Mouse (Mus musculus) heart, embryonic 10.5 days (tissue): ENCODE results near the gene Atp5d. TPM values are rescaled to one million over a fixed set of nuclear protein-coding genes. Genes with fewer than 3 reads are reported as not detected.
"Not testable (repeated sequence)": the region's sequence is repeated elsewhere in the genome, so short reads cannot be mapped to it uniquely, and the experiment has no call there.

ENCODE experiments used
- DNase-seq: peaks from one replicate; pipeline ENCODE4 v3.0.0-alpha.2; 2017; ENCODE audit warnings: low spot score
- H3K27ac ChIP-seq: fragments of 300-500 bp; sonication (generic); 2 replicates; pipeline ENCODE4 v1.5.1; 2016; ENCODE audit warnings: mild to moderate bottlenecking
- H3K27me3 ChIP-seq: fragments of 300-500 bp; sonication (generic); 2 replicates; pipeline ENCODE4 v1.6.1; 2016; ENCODE audit warnings: mild to moderate bottlenecking; ENCODE audit not compliant: poor library complexity, insufficient read depth, severe bottlenecking
- H3K36me3 ChIP-seq: fragments of 300-500 bp; sonication (generic); 2 replicates; pipeline ENCODE4 v1.6.1; 2016; ENCODE audit warnings: mild to moderate bottlenecking, moderate library complexity
- H3K4me1 ChIP-seq: fragments of 300-500 bp; sonication (generic); 2 replicates; pipeline ENCODE4 v1.6.1; 2016; ENCODE audit warnings: mild to moderate bottlenecking
- H3K4me3 ChIP-seq: fragments of 300-500 bp; sonication (generic); 2 replicates; pipeline ENCODE4 v1.5.1; 2016; ENCODE audit warnings: mild to moderate bottlenecking, moderate library complexity
- H3K9me3 ChIP-seq: fragments of 300-500 bp; sonication (generic); 2 replicates; pipeline ENCODE4 v1.6.1; 2016; ENCODE audit warnings: mild to moderate bottlenecking, moderate library complexity
- WGBS: fragments of 180-500 bp; shearing (Covaris S2); methylation state at CpG from one replicate; pipeline ENCODE4 v1.1.7; 2016; 5-methylcytosine and 5-hydroxymethylcytosine counted together
- polyA plus RNA-seq: library from polyadenylated mRNA; unstranded; fragments of >200 nt; fragmentation: Nextera tagmentation; extraction: Ambion mirVana; gene quantifications from 2 replicates; pipeline ENCODE4 v1.2.1, GENCODE M21; 2016

The Atp5d gene
- polyA plus RNA-seq, 1 experiment from 2014 or later, result 689 TPM

DNA sequence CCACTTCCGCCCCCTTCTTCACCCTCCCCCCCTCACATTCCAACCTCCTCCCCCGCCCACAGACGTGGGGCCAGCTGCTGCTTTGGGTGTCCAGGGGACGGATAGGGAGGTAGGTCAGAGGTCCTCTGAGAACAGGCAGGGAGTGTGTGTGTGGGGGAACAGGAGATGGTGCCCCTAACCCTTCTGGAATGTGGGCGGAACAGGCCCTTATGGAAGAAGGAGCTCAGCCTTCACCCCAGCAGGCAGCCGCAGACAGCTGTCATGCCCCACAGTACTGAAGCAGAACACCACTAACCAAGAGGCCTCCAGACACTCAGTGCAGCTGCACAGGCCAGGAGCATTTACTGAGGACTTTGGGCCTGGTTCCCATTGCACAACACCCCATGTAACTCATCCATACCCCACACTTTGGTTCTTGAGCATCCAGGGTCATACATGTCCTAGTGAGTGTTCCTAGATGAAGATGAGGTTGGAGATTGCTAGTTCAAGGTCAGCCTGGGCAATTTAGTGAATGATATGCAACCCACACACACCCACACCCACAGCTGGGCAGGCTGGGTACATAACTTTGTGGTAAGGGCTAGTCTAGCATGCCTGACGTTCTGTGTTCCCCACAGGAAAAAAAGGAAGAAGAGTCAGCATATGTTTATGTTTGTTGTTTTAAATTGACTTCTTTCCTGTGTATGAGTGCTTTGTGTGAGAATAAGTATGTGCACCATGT lies 23.2 kb downstream of the Atp5d start:
- 8% methylated on average over 7 of the region's 7 CpGs for WGBS
- Histone ChIP-seq H3K27me3 (no peaks in the 10 kb centered on the region), H3K4me3 (peak overlapping the region; percentile 66), H3K4me1 (peaks cover 97% of the 10 kb centered on the region), H3K27ac (peak overlapping the region; percentile 97), H3K36me3 (peaks cover 10% of the 10 kb centered on the region), H3K9me3 (no peaks in the 10 kb centered on the region)
- peak; percentile 90 for DNase-seq

DNA sequence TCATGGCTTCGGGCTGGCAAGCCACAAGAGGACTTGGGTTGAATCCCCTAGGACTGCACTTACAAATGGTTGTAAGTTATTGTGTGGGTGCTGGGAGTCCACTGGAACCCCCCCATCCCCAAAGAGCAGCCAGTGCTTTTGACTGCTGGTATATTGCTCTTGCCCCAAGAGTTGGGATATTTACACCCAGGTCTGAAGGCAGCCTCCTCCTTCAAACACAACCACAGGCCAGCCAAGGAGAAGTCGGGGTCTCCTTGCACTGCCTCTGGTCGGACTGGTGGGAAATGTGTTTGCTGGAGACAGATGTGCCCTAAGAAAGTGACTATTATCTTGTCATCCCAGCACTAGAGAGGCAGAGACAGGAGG lies 23.8 kb downstream of the Atp5d start:
- H3K27me3 ChIP-seq, result no peaks in the 10 kb centered on the region
- no peak for DNase-seq
- H3K4me3 ChIP-seq, result peak overlapping the region; percentile 4; the same call in 1 of the 2 replicates
- WGBS, result 79% methylated on average over 3 of the region's 3 CpGs
- H3K4me1 ChIP-seq, result peaks cover 96% of the 10 kb centered on the region
- peaks cover 5% of the 10 kb centered on the region for H3K36me3 ChIP-seq
- H3K9me3 ChIP-seq, result no peaks in the 10 kb centered on the region
- peak overlapping the region; percentile 97 for H3K27ac ChIP-seq

- Histone ChIP-seq H3K27ac (peak overlapping the region; percentile 97), H3K36me3 (no peaks in the 10 kb centered on the region), H3K27me3 (no peaks in the 10 kb centered on the region), H3K4me1 (peaks cover 90% of the 10 kb centered on the region), H3K4me3 (peak overlapping the region; percentile 4; the same call in 1 of the 2 replicates), H3K9me3 (no peaks in the 10 kb centered on the region)
- DNase-seq, result no peak
- 77% methylated on average over 6 of the region's 6 CpGs for WGBS
Measured at GRCm38 (mm10) chr10:80162716-80163299, 24.4 kb downstream of the Atp5d start.

- 41% methylated on average over 8 of the region's 8 CpGs for WGBS
- H3K27me3 ChIP-seq, result no peaks in the 10 kb centered on the region
- peak overlapping the region; percentile 65 for H3K4me3 ChIP-seq
- H3K27ac ChIP-seq, result peak overlapping the region; percentile 100
- H3K9me3 ChIP-seq, result no peaks in the 10 kb centered on the region
- peak; percentile 85 for DNase-seq
- H3K36me3 ChIP-seq, result no peaks in the 10 kb centered on the region
- peaks cover 84% of the 10 kb centered on the region for H3K4me1 ChIP-seq
Measured at GRCm38 (mm10) chr10:80163721-80164120, 25.3 kb downstream of the Atp5d start.

- H3K27ac ChIP-seq, result peak overlapping the region; percentile 100
- WGBS, result 9% methylated on average over 44 of the region's 44 CpGs
- H3K27me3 ChIP-seq, result no peaks in the 10 kb centered on the region
- peaks cover 84% of the 10 kb centered on the region for H3K4me1 ChIP-seq
- no peaks in the 10 kb centered on the region for H3K36me3 ChIP-seq
- no peak for DNase-seq
- H3K9me3 ChIP-seq, result no peaks in the 10 kb centered on the region
- H3K4me3 ChIP-seq, result peak overlapping the region; percentile 65
Measured at GRCm38 (mm10) chr10:80164161-80164997, 25.9 kb downstream of the Atp5d start.

GRCm38 (mm10) chr10:80164998-80165344 lies 26.5 kb downstream of the Atp5d start:
- Histone ChIP-seq H3K4me3 (peak overlapping the region; percentile 65), H3K4me1 (peaks cover 80% of the 10 kb centered on the region), H3K36me3 (peaks cover 4% of the 10 kb centered on the region), H3K27ac (peak overlapping the region; percentile 100), H3K27me3 (no peaks in the 10 kb centered on the region), H3K9me3 (no peaks in the 10 kb centered on the region)
- peak; percentile 98 for DNase-seq
- under 1% methylated on average over 17 of the region's 17 CpGs for WGBS

- H3K27me3 ChIP-seq, result no peaks in the 10 kb centered on the region
- H3K36me3 ChIP-seq, result peaks cover 10% of the 10 kb centered on the region
- no peaks in the 10 kb centered on the region for H3K9me3 ChIP-seq
- WGBS, result 10% methylated on average over 20 of the region's 20 CpGs
- peak within 1 kb of the TSS; percentile 92 for H3K4me3 ChIP-seq
- DNase-seq, result peak; percentile 93
- peaks cover 79% of the 10 kb centered on the region for H3K4me1 ChIP-seq
- H3K27ac ChIP-seq, result peak within 1 kb of the TSS; percentile 100
Measured at GRCm38 (mm10) chr10:80165392-80166128, 27.1 kb downstream of the Atp5d start, which contains the start of gene Cirbp. Gene Cirbp, plus strand, starts transcription at chr10:80165985.

DNA sequence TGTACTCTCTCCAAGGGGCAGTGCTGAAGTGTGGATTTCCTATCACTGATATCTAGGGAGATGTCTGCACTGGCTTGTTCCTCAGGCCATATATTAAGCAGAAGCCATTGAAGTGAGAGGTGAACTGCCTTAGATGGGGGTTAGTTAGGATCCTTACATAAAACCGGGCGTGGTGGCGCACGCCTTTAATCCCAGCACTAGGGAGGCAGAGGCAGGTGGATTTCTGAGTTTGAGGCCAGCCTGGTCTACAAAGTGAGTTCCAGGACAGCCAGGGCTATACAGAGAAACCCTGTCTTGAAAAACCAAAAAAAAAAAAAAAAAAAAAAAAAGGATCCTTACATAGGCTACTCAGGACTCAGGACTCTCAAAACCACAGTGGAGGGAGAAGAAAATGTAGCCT lies 27.7 kb downstream of the Atp5d start:
- DNase-seq, H3K27me3 ChIP-seq, H3K9me3 ChIP-seq: not testable (repeated sequence)
- peak overlapping the region; percentile 65 for H3K4me3 ChIP-seq
- WGBS, result 77% methylated on average over 4 of the region's 4 CpGs
- peak overlapping the region; percentile 100 for H3K27ac ChIP-seq
- peaks cover 16% of the 10 kb centered on the region for H3K36me3 ChIP-seq
- peaks cover 74% of the 10 kb centered on the region for H3K4me1 ChIP-seq

DNA sequence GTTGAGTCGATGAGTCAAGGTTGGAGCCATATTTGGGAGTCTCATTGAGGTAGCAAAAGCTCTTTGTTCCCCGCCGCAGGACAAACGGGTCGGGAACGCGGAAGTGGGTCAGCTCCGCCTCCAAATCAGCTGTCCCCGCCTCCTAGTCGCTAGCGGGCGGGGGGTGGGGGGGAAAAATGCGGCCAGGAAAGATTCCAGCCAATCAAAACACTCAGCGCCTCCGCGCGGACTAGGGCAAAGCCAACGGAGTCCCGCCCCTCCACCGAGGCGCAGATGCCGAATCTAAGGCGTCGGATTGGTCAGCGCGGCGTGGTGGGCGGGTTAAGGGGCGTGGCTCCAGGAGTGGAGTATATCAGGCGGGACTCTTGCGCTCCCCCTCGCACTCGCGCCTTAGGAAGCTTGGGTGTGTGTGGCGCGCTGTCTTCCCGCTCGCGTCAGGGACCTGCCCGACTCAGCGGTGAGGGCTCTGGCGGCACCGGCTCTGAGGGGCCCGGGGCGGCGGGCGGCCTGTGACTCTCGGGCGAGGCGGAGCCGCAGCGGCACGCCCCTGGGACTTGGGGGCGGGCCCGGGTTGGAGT lies 29.1 kb downstream of the Atp5d start:
- under 1% methylated on average over 55 of the region's 55 CpGs for WGBS
- Histone ChIP-seq H3K27me3 (no peaks in the 10 kb centered on the region), H3K27ac (peak overlapping the region; percentile 100), H3K4me3 (peak overlapping the region; percentile 92), H3K9me3 (no peaks in the 10 kb centered on the region), H3K36me3 (peaks cover 29% of the 10 kb centered on the region), H3K4me1 (peaks cover 71% of the 10 kb centered on the region)
- DNase-seq, result peak; percentile 100

- WGBS, result under 1% methylated on average over 48 of the region's 48 CpGs
- Histone ChIP-seq H3K36me3 (peaks cover 29% of the 10 kb centered on the region), H3K9me3 (no peaks in the 10 kb centered on the region), H3K4me1 (peaks cover 70% of the 10 kb centered on the region), H3K4me3 (peak overlapping the region; percentile 92), H3K27ac (peak overlapping the region; percentile 100), H3K27me3 (no peaks in the 10 kb centered on the region)
- DNase-seq, result peak; percentile 96
Measured at GRCm38 (mm10) chr10:80168038-80168661, 29.7 kb downstream of the Atp5d start.

- peaks cover 29% of the 10 kb centered on the region for H3K36me3 ChIP-seq
- no peaks in the 10 kb centered on the region for H3K9me3 ChIP-seq
- no peaks in the 10 kb centered on the region for H3K27me3 ChIP-seq
- no peak for DNase-seq
- H3K27ac ChIP-seq, result peak overlapping the region; percentile 100; the same call in 1 of the 2 replicates
- 69% methylated on average over 1 of the region's 1 CpGs for WGBS
- H3K4me1 ChIP-seq, result peaks cover 62% of the 10 kb centered on the region
- H3K4me3 ChIP-seq, result peak overlapping the region; percentile 92
Measured at GRCm38 (mm10) chr10:80169070-80169469, 30.6 kb downstream of the Atp5d start.

DNA sequence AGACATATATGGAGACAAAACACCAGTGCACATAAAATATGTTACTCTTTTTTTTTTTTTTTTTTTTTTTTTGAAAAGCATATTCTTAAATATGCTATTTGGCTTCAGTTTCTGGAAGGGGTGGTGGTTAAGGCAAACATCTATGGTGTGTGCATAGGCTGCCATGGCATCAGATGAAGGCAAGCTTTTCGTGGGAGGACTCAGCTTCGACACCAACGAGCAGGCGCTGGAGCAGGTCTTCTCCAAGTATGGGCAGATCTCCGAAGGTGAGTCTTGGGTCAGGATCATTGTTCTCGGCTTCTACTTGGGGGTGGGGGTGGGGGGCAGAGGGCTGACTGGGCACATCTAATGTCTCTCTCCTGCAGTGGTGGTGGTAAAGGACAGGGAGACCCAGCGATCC lies 31.2 kb downstream of the Atp5d start:
- H3K4me1 ChIP-seq, result peaks cover 59% of the 10 kb centered on the region
- H3K27ac ChIP-seq, result no peak overlapping the region
- no peak for DNase-seq
- 89% methylated on average over 7 of the region's 7 CpGs for WGBS
- no peak overlapping the region for H3K4me3 ChIP-seq
- H3K27me3 ChIP-seq, result no peaks in the 10 kb centered on the region
- no peaks in the 10 kb centered on the region for H3K9me3 ChIP-seq
- peaks cover 29% of the 10 kb centered on the region for H3K36me3 ChIP-seq
